Mouse (Mus musculus): ENCODE results near the gene Cryl1. TPM values are rescaled to one million over a fixed set of nuclear protein-coding genes. Genes with fewer than 3 reads are reported as not detected.

Gene Cryl1
- polyA plus RNA-seq, 1 experiment from 2014 or later = 17.8 TPM

- ATAC-seq (ENCODE audit: insufficient number of reproducible peaks, insufficient read depth, low FRiP score, low TSS enrichment) = no peak
- Histone ChIP-seq H3K9ac (no peak overlapping the region), H3K9me3 (0 out of 2 replicates have a peak, but pooled peaks cover 4% of the 10 kb centered on the region), H3K27ac (no peak overlapping the region), H3K27me3 (no peaks in the 10 kb centered on the region), H3K4me1 (peaks cover 7% of the 10 kb centered on the region; the same call in 1 of the 2 replicates), H3K4me3 (no peak overlapping the region), H3K4me2 (replicated peaks) (no peak overlapping the region), H3K36me3 (no peaks in the 10 kb centered on the region)
- 55% methylated on average over 15 of the region's 15 CpGs for WGBS
Measured at GRCm38 (mm10) chr14:57343057-57343750, 55.1 kb downstream of the Cryl1 start.

- Histone ChIP-seq H3K9me3 (0 out of 2 replicates have a peak, but pooled peaks cover 4% of the 10 kb centered on the region), H3K36me3 (no peaks in the 10 kb centered on the region), H3K4me1 (0 out of 2 replicates have a peak, but pooled peaks cover 2% of the 10 kb centered on the region), H3K4me2 (replicated peaks) (no peak overlapping the region), H3K27ac (no peak overlapping the region), H3K4me3 (no peak overlapping the region), H3K9ac (no peak overlapping the region), H3K27me3 (no peaks in the 10 kb centered on the region)
- ATAC-seq (ENCODE audit: insufficient number of reproducible peaks, insufficient read depth, low FRiP score, low TSS enrichment) = no peak
- 56% methylated on average over 6 of the region's 6 CpGs for WGBS
Measured at GRCm38 (mm10) chr14:57342316-57343055, 55.8 kb downstream of the Cryl1 start.

- Histone ChIP-seq H3K9me3 (no peaks in the 10 kb centered on the region), H3K4me3 (no peak overlapping the region), H3K27ac (no peak overlapping the region), H3K36me3 (no peaks in the 10 kb centered on the region), H3K4me2 (replicated peaks) (no peak overlapping the region), H3K4me1 (no peaks in the 10 kb centered on the region), H3K27me3 (no peaks in the 10 kb centered on the region), H3K9ac (no peak overlapping the region)
- WGBS = 50% methylated on average over 6 of the region's 6 CpGs
- no peak for ATAC-seq (ENCODE audit: insufficient number of reproducible peaks, insufficient read depth, low FRiP score, low TSS enrichment)
Measured at GRCm38 (mm10) chr14:57338666-57339065, 59.7 kb downstream of the Cryl1 start.

- Histone ChIP-seq H3K9me3 (no peaks in the 10 kb centered on the region), H3K4me3 (no peak overlapping the region), H3K27me3 (no peaks in the 10 kb centered on the region), H3K36me3 (no peaks in the 10 kb centered on the region), H3K4me1 (no peaks in the 10 kb centered on the region), H3K4me2 (replicated peaks) (no peak overlapping the region), H3K27ac (no peak overlapping the region), H3K9ac (no peak overlapping the region)
- ATAC-seq (ENCODE audit: insufficient number of reproducible peaks, insufficient read depth, low FRiP score, low TSS enrichment) = no peak
- 70% methylated on average over 6 of the region's 6 CpGs for WGBS
Measured at GRCm38 (mm10) chr14:57334833-57335232, 63.5 kb downstream of the Cryl1 start.

- no peak for ATAC-seq (ENCODE audit: insufficient number of reproducible peaks, insufficient read depth, low FRiP score, low TSS enrichment)
- Histone ChIP-seq H3K9me3 (no peaks in the 10 kb centered on the region), H3K4me2 (replicated peaks) (no peak overlapping the region), H3K4me3 (no peak overlapping the region), H3K9ac (no peak overlapping the region), H3K4me1 (no peaks in the 10 kb centered on the region), H3K36me3 (no peaks in the 10 kb centered on the region), H3K27me3 (no peaks in the 10 kb centered on the region), H3K27ac (no peak overlapping the region)
- 88% methylated on average over 8 of the region's 8 CpGs for WGBS
Measured at GRCm38 (mm10) chr14:57332503-57332902, 65.8 kb downstream of the Cryl1 start.

- Histone ChIP-seq H3K36me3 (no peaks in the 10 kb centered on the region), H3K4me2 (replicated peaks) (no peak overlapping the region), H3K27me3 (no peaks in the 10 kb centered on the region), H3K9ac (no peak overlapping the region), H3K9me3 (no peaks in the 10 kb centered on the region), H3K4me3 (no peak overlapping the region), H3K27ac (no peak overlapping the region), H3K4me1 (no peaks in the 10 kb centered on the region)
- 72% methylated on average over 10 of the region's 10 CpGs for WGBS
- no peak for ATAC-seq (ENCODE audit: insufficient number of reproducible peaks, insufficient read depth, low FRiP score, low TSS enrichment)
Measured at GRCm38 (mm10) chr14:57331097-57331496, 67.2 kb downstream of the Cryl1 start.

- Histone ChIP-seq H3K4me2 (replicated peaks) (no peak overlapping the region), H3K27me3 (no peaks in the 10 kb centered on the region)
- WGBS = 87% methylated on average over 15 of the region's 15 CpGs
Measured at GRCm38 (mm10) chr14:57329600-57329999, 68.7 kb downstream of the Cryl1 start.

GRCm38 (mm10) chr14:57326771-57327170, 71.6 kb downstream of the Cryl1 start:
- Histone ChIP-seq H3K27ac (no peak overlapping the region), H3K9me3 (no peaks in the 10 kb centered on the region), H3K4me2 (replicated peaks) (no peak overlapping the region), H3K4me1 (no peaks in the 10 kb centered on the region), H3K27me3 (no peaks in the 10 kb centered on the region), H3K36me3 (no peaks in the 10 kb centered on the region), H3K4me3 (no peak overlapping the region), H3K9ac (no peak overlapping the region)
- ATAC-seq (ENCODE audit: insufficient number of reproducible peaks, insufficient read depth, low FRiP score, low TSS enrichment) = no peak
- 81% methylated on average over 6 of the region's 6 CpGs for WGBS

More at GRCm38 (mm10) chr14:57329600-57329999, 68.7 kb downstream of the Cryl1 start:
- H3K9ac ChIP-seq = no peak overlapping the region
- H3K9me3 ChIP-seq = no peaks in the 10 kb centered on the region
- no peak overlapping the region for H3K27ac ChIP-seq
- no peaks in the 10 kb centered on the region for H3K36me3 ChIP-seq
- no peak overlapping the region for H3K4me3 ChIP-seq
- no peaks in the 10 kb centered on the region for H3K4me1 ChIP-seq
- no peak for ATAC-seq (ENCODE audit: insufficient number of reproducible peaks, insufficient read depth, low FRiP score, low TSS enrichment)

- Histone ChIP-seq H3K27me3 (no peaks in the 10 kb centered on the region), H3K4me3 (no peak overlapping the region), H3K9ac (no peak overlapping the region), H3K4me1 (0 out of 2 replicates have a peak, but pooled peaks cover 11% of the 10 kb centered on the region), H3K9me3 (no peaks in the 10 kb centered on the region), H3K4me2 (replicated peaks) (no peak overlapping the region), H3K36me3 (no peaks in the 10 kb centered on the region), H3K27ac (no peak overlapping the region)
- no peak for ATAC-seq (ENCODE audit: insufficient number of reproducible peaks, insufficient read depth, low FRiP score, low TSS enrichment)
- 51% methylated on average over 1 of the region's 1 CpGs for WGBS
Measured at GRCm38 (mm10) chr14:57318812-57319211, 79.5 kb downstream of the Cryl1 start.

- Histone ChIP-seq H3K9ac (no peak overlapping the region), H3K4me2 (replicated peaks) (no peak overlapping the region), H3K27ac (no peak overlapping the region), H3K4me3 (no peak overlapping the region), H3K27me3 (no peaks in the 10 kb centered on the region), H3K36me3 (no peaks in the 10 kb centered on the region), H3K4me1 (0 out of 2 replicates have a peak, but pooled peaks cover 11% of the 10 kb centered on the region), H3K9me3 (no peaks in the 10 kb centered on the region)
- no peak for ATAC-seq (ENCODE audit: insufficient number of reproducible peaks, insufficient read depth, low FRiP score, low TSS enrichment)
- 46% methylated on average over 16 of the region's 16 CpGs for WGBS
Measured at GRCm38 (mm10) chr14:57316662-57317600, 81.4 kb downstream of the Cryl1 start.

GRCm38 (mm10) chr14:57315976-57316375, 82.4 kb downstream of the Cryl1 start:
- ATAC-seq (ENCODE audit: insufficient number of reproducible peaks, insufficient read depth, low FRiP score, low TSS enrichment) = no peak

More at GRCm38 (mm10) chr14:57315976-57316375, 82.4 kb downstream of the Cryl1 start:
- Histone ChIP-seq H3K27ac (peak overlapping the region; percentile 50; the same call in 1 of the 2 replicates), H3K4me1 (0 out of 2 replicates have a peak, but pooled peaks cover 11% of the 10 kb centered on the region), H3K27me3 (no peaks in the 10 kb centered on the region), H3K9ac (no peak overlapping the region), H3K36me3 (no peaks in the 10 kb centered on the region), H3K4me3 (no peak overlapping the region), H3K4me2 (replicated peaks) (no peak overlapping the region), H3K9me3 (no peaks in the 10 kb centered on the region)
- WGBS = 19% methylated on average over 3 of the region's 3 CpGs
